Mouse (Mus musculus): ENCODE data around the gene Sf3a2. TPM values are rescaled to one million over a fixed set of nuclear protein-coding genes. Genes with fewer than 3 reads are reported as not detected.

Sf3a2 gene
- polyA plus RNA-seq, 1 experiment from 2014 or later, result 84.4 TPM

- Histone ChIP-seq H3K36me3 (ENCODE audit: control insufficient read depth, insufficient read depth, low read length) (no peaks in the 10 kb centered on the region), H3K4me2 (replicated peaks; ENCODE audit: low read depth, low read length) (no peak overlapping the region), H3K4me3 (ENCODE audit: low read depth, low read length) (no peak overlapping the region), H3K4me1 (replicated peaks; ENCODE audit: control insufficient read depth, insufficient read depth, low read length) (peaks cover 15% of the 10 kb centered on the region; the same call in 1 of the 2 replicates), H3K27me3 (ENCODE audit: control insufficient read depth, insufficient read depth, low read length) (peaks cover 8% of the 10 kb centered on the region), H3K9me3 (ENCODE audit: control insufficient read depth, low read length) (no peaks in the 10 kb centered on the region), H3K27ac (ENCODE audit: low read depth, low read length) (no peak overlapping the region), H3K9ac (ENCODE audit: low read depth, low read length) (no peak overlapping the region)
- ATAC-seq (ENCODE audit: low FRiP score) (no peak), DNase-seq (ENCODE audit: low spot score) (no peak)
- WGBS, result 53% methylated on average over 1 of the region's 1 CpGs
Observed at GRCm38 (mm10) chr10:80829359-80830278, 31.6 kb downstream of the Sf3a2 start.

- Histone ChIP-seq H3K27ac (ENCODE audit: low read depth, low read length) (no peak overlapping the region), H3K9ac (ENCODE audit: low read depth, low read length) (no peak overlapping the region), H3K36me3 (ENCODE audit: control insufficient read depth, insufficient read depth, low read length) (no peaks in the 10 kb centered on the region), H3K27me3 (ENCODE audit: control insufficient read depth, insufficient read depth, low read length) (peaks cover 23% of the 10 kb centered on the region), H3K4me1 (replicated peaks; ENCODE audit: control insufficient read depth, insufficient read depth, low read length) (peaks cover 15% of the 10 kb centered on the region), H3K4me2 (replicated peaks; ENCODE audit: low read depth, low read length) (no peak overlapping the region), H3K4me3 (ENCODE audit: low read depth, low read length) (no peak overlapping the region), H3K9me3 (ENCODE audit: control insufficient read depth, low read length) (no peaks in the 10 kb centered on the region)
- whole genome bisulfite sequencing, result 2% methylated on average over 9 of the region's 9 CpGs
- ATAC-seq (ENCODE audit: low FRiP score) (no peak), DNase-seq (ENCODE audit: low spot score) (peak; percentile 72)
Observed at GRCm38 (mm10) chr10:80831136-80831535, 33.1 kb downstream of the Sf3a2 start.

GRCm38 (mm10) chr10:80832818-80833217 lies 34.8 kb downstream of the Sf3a2 start:
- peaks cover 13% of the 10 kb centered on the region for H3K4me1 ChIP-seq (replicated peaks; ENCODE audit: control insufficient read depth, insufficient read depth, low read length)
- no peak for ATAC-seq (ENCODE audit: low FRiP score)
- DNase-seq (ENCODE audit: low spot score), result no peak

GRCm38 (mm10) chr10:80835617-80836016 lies 37.6 kb downstream of the Sf3a2 start:
- DNase-seq (ENCODE audit: low spot score) (no peak), ATAC-seq (ENCODE audit: low FRiP score) (no peak)
- Histone ChIP-seq H3K9me3 (ENCODE audit: control insufficient read depth, low read length) (no peaks in the 10 kb centered on the region), H3K4me2 (replicated peaks; ENCODE audit: low read depth, low read length) (0 out of 2 replicates have a peak overlapping the region, but pooled peaks have one; percentile 17), H3K27ac (ENCODE audit: low read depth, low read length) (no peak overlapping the region), H3K27me3 (ENCODE audit: control insufficient read depth, insufficient read depth, low read length) (peaks cover 31% of the 10 kb centered on the region), H3K9ac (ENCODE audit: low read depth, low read length) (no peak overlapping the region), H3K36me3 (ENCODE audit: control insufficient read depth, insufficient read depth, low read length) (no peaks in the 10 kb centered on the region), H3K4me3 (ENCODE audit: low read depth, low read length) (no peak overlapping the region), H3K4me1 (replicated peaks; ENCODE audit: control insufficient read depth, insufficient read depth, low read length) (peaks cover 5% of the 10 kb centered on the region)
- 49% methylated on average over 30 of the region's 30 CpGs for WGBS

More at GRCm38 (mm10) chr10:80832818-80833217, 34.8 kb downstream of the Sf3a2 start:
- 57% methylated on average over 7 of the region's 7 CpGs for WGBS
- peaks cover 31% of the 10 kb centered on the region for H3K27me3 ChIP-seq (ENCODE audit: control insufficient read depth, insufficient read depth, low read length)
- no peaks in the 10 kb centered on the region for H3K9me3 ChIP-seq (ENCODE audit: control insufficient read depth, low read length)
- no peak overlapping the region for H3K27ac ChIP-seq (ENCODE audit: low read depth, low read length)
- no peak overlapping the region for H3K4me2 ChIP-seq (replicated peaks; ENCODE audit: low read depth, low read length)
- no peak overlapping the region for H3K4me3 ChIP-seq (ENCODE audit: low read depth, low read length)
- no peaks in the 10 kb centered on the region for H3K36me3 ChIP-seq (ENCODE audit: control insufficient read depth, insufficient read depth, low read length)
- H3K9ac ChIP-seq (ENCODE audit: low read depth, low read length), result no peak overlapping the region

GRCm38 (mm10) chr10:80836949-80837379 lies 39.0 kb downstream of the Sf3a2 start:
- H3K9me3 ChIP-seq (ENCODE audit: control insufficient read depth, low read length), result no peaks in the 10 kb centered on the region
- no peak overlapping the region for H3K9ac ChIP-seq (ENCODE audit: low read depth, low read length)
- no peak overlapping the region for H3K4me2 ChIP-seq (replicated peaks; ENCODE audit: low read depth, low read length)
- DNase-seq (ENCODE audit: low spot score) (no peak), ATAC-seq (ENCODE audit: low FRiP score) (no peak)
- H3K27ac ChIP-seq (ENCODE audit: low read depth, low read length), result no peak overlapping the region
- peaks cover 3% of the 10 kb centered on the region for H3K4me1 ChIP-seq (replicated peaks; ENCODE audit: control insufficient read depth, insufficient read depth, low read length)
- H3K27me3 ChIP-seq (ENCODE audit: control insufficient read depth, insufficient read depth, low read length), result peaks cover 34% of the 10 kb centered on the region
- WGBS, result 53% methylated on average over 7 of the region's 7 CpGs
- H3K4me3 ChIP-seq (ENCODE audit: low read depth, low read length), result no peak overlapping the region
- no peaks in the 10 kb centered on the region for H3K36me3 ChIP-seq (ENCODE audit: control insufficient read depth, insufficient read depth, low read length)

- H3K4me2 ChIP-seq (replicated peaks; ENCODE audit: low read depth, low read length), result no peak overlapping the region
- DNase-seq (ENCODE audit: low spot score) (no peak), ATAC-seq (ENCODE audit: low FRiP score) (no peak)
- H3K27ac ChIP-seq (ENCODE audit: low read depth, low read length), result no peak overlapping the region
- H3K4me3 ChIP-seq (ENCODE audit: low read depth, low read length), result no peak overlapping the region
- peaks cover 1% of the 10 kb centered on the region for H3K4me1 ChIP-seq (replicated peaks; ENCODE audit: control insufficient read depth, insufficient read depth, low read length)
- H3K9me3 ChIP-seq (ENCODE audit: control insufficient read depth, low read length), result no peaks in the 10 kb centered on the region
- WGBS, result 19% methylated on average over 2 of the region's 2 CpGs
- H3K36me3 ChIP-seq (ENCODE audit: control insufficient read depth, insufficient read depth, low read length), result no peaks in the 10 kb centered on the region
- H3K9ac ChIP-seq (ENCODE audit: low read depth, low read length), result 0 out of 2 replicates have a peak overlapping the region, but pooled peaks have one; percentile 7
- H3K27me3 ChIP-seq (ENCODE audit: control insufficient read depth, insufficient read depth, low read length), result peaks cover 43% of the 10 kb centered on the region
Observed at GRCm38 (mm10) chr10:80837827-80838226, 39.8 kb downstream of the Sf3a2 start.

- H3K27me3 ChIP-seq (ENCODE audit: control insufficient read depth, insufficient read depth, low read length), result peaks cover 49% of the 10 kb centered on the region
- H3K36me3 ChIP-seq (ENCODE audit: control insufficient read depth, insufficient read depth, low read length), result no peaks in the 10 kb centered on the region
- 54% methylated on average over 2 of the region's 2 CpGs for WGBS
- no peaks in the 10 kb centered on the region; the same call in 1 of the 2 replicates for H3K4me1 ChIP-seq (replicated peaks; ENCODE audit: control insufficient read depth, insufficient read depth, low read length)
- no peaks in the 10 kb centered on the region for H3K9me3 ChIP-seq (ENCODE audit: control insufficient read depth, low read length)
- no peak for DNase-seq (ENCODE audit: low spot score)
- no peak overlapping the region for H3K4me2 ChIP-seq (replicated peaks; ENCODE audit: low read depth, low read length)
- H3K4me3 ChIP-seq (ENCODE audit: low read depth, low read length), result no peak overlapping the region
- H3K9ac ChIP-seq (ENCODE audit: low read depth, low read length), result no peak overlapping the region
- ATAC-seq (ENCODE audit: low FRiP score), result no peak
- H3K27ac ChIP-seq (ENCODE audit: low read depth, low read length), result no peak overlapping the region
Observed at GRCm38 (mm10) chr10:80838346-80838912, 40.4 kb downstream of the Sf3a2 start.

GRCm38 (mm10) chr10:80839848-80840247 lies 41.9 kb downstream of the Sf3a2 start:
- no peak for ATAC-seq (ENCODE audit: low FRiP score)
- Histone ChIP-seq H3K9ac (ENCODE audit: low read depth, low read length) (no peak overlapping the region), H3K27me3 (ENCODE audit: control insufficient read depth, insufficient read depth, low read length) (peaks cover 52% of the 10 kb centered on the region), H3K36me3 (ENCODE audit: control insufficient read depth, insufficient read depth, low read length) (no peaks in the 10 kb centered on the region), H3K27ac (ENCODE audit: low read depth, low read length) (no peak overlapping the region), H3K9me3 (ENCODE audit: control insufficient read depth, low read length) (no peaks in the 10 kb centered on the region), H3K4me1 (replicated peaks; ENCODE audit: control insufficient read depth, insufficient read depth, low read length) (no peaks in the 10 kb centered on the region; the same call in none of the 2 replicates), H3K4me3 (ENCODE audit: low read depth, low read length) (no peak overlapping the region), H3K4me2 (replicated peaks; ENCODE audit: low read depth, low read length) (no peak overlapping the region)
- no peak for DNase-seq (ENCODE audit: low spot score)
- 61% methylated on average over 6 of the region's 6 CpGs for WGBS

Data from hindbrain, embryonic 11.5 days (tissue).